Mouse (Mus musculus) ovary, postnatal 36 days (tissue): ENCODE data around the gene Il34.
"Not testable (repeated sequence)": the region's sequence is repeated elsewhere in the genome, so short reads cannot be mapped to it uniquely, and the experiment has no call there.

Experiments used
- DNase-seq: peaks from one replicate; pipeline ENCODE4 v3.0.0; 2022; ENCODE audit warnings: low spot score, mixed read lengths

Gene Il34

DNA sequence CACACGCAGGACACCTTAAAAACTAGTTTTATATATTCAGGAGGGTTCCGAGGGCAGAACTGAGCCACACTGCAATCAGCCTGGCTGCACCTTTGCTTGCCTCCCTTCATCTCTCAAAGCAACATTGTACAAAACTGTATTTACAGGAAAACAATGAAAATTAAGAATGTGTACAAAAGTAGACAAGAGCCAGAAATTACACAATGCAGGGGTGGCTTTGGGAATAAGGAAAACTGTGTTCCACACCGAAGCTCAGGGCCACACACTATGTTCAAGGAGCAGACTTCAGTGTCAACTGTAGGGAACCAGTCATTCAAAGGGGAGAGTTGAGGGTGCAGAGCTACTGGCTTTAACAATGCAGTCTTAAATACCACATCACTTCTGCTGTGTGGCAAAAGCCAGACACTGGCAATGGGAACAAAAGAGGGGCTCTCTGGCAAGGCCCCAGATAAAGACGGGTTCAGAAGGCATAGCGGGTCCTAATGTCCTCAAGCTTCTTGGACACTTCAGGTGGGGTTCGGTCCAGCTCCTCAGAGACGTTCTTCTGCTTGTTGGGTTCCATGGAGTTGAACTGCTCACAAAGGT is 4.8 kb upstream of the Il34 start:
- DNase-seq, result no peak

DNA sequence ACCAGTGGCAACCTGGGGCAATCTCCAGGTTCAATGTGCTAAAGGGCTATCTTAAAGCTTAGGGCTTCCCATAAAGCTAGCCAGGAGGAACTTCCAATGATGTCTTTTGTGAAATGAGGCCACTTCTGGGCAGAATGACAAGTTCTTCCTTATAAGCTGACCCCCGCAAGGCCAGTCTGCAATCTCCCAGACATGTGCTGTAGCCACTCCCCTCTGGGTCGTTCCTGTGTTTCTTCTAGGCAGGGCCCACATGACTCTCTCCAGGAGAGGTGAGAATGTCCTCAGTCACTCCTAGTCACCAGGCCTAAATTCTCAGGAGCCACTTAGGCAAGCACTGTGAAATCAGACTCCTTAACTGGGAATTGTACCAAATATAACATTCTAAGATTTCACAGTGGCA is 4.1 kb upstream of the Il34 start:
- peak; percentile 32 for DNase-seq

DNA sequence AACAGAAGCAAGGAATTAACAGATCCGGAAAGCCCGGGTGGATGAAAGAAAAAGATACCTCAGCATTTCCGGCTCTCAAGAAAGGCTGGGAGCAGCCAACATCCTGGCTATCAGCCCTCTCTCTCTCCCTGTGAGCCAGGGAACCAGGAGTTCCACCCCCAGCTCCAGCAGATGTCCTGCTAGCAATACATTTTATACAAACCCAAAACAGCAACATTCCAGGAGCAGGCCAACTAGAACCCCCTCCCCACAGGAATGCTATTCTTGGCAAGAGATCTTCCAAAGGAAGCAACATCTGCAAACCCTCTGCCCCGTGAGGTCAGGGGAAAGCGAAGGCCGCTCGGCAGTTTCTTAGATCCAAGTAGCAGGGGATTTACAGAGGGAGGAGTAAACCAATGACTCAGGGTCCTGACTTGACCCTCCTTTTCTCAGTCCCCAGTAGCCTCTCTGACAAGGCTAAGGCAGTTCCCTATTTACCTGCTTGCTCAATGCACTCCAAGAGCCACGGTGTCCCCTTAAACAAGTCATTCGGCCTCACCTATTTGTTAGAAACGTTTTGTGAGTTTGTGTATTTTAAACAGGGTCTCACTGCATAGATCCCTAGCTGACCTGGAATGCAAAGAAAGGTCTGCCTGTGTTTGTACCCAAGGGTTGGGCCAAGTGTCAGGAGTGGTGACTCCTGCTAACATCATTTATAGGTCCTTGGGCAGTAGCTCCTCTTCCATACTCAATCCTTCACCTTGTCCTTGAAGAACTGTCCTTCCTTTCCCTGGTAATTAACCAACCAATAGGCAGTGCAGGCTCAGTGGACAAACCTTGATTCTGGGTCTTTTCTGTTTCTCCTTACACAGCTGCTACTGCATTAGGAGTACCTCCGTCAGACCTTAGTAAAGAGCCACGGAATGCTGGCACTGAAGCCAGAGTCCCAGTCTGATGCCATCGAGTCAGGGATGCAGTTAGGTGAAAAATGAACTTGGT is 3.1 kb upstream of the Il34 start:
- DNase-seq, result peak; percentile 26

DNA sequence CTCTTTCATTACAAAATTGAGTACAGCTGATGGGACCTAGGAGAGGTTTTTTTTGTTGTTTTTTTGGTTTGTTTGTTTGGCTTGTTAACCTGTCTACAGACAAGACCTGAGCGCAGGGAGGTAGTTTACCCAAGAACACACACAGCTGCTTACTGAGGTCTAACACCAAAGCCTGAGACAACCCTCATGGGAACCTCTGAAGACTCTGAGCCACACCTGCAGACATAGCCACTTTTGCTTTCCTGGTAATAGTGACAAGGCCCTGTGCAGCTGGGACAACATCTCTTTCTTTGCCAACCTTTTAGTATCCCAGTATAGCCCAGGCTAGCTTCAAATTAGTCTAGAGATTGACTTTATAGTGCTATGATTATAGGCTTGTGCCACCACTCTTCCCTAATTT is 422 bp upstream of the Il34 start:
- DNase-seq, result no peak

DNA sequence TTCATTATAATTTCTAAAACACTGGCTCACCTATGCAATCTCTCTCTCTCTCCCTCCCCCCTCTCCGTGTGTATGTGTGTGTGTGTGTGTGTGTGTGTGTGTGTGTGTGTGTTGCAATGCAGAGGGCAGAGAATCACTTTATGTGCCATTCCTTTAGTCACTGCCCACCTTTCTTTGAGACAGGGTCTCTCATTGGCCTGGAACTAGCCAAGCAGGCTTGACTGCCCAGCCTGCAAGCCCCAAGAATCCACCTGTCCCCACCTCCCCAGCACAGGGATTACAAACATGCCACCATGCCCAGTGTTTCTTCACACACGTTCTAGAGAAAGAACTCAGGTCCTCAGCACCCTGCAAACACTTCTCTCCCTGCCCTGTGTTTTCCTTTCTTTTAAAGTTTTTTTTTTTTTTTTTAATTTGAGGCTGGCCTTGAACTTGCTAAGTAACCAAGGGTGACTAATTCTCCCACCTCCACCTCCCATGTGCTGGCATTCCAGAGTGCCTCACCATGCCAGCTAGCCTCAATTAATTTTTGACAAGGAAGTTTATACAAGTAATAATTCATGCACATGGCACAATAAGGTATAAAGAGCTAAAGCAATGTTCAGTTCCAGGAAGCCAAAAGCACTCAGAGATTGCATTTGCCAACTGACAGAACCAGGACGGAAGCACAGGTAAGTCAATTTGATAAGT is 754 bp downstream of the Il34 start:
- no peak for DNase-seq

DNA sequence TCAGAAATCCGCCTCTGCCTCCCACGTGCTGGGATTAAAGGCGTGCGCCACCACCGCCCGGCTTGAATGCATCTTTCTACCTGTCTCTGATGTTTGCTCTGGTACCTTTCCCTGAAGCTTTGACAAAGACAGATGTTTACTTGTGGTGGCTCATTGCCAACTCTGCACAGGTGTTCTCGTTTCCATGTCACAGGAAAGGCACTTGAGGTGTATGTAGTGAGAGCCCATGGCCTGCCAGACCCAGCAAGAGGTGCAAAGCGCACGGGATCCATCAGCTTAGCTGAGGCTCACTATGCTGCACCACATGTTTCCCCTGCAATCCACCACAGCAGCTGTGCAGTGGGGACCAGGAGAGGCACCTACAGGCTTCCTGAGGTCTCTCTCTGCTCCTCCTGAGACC is 1.9 kb downstream of the Il34 start:
- no peak for DNase-seq

DNA sequence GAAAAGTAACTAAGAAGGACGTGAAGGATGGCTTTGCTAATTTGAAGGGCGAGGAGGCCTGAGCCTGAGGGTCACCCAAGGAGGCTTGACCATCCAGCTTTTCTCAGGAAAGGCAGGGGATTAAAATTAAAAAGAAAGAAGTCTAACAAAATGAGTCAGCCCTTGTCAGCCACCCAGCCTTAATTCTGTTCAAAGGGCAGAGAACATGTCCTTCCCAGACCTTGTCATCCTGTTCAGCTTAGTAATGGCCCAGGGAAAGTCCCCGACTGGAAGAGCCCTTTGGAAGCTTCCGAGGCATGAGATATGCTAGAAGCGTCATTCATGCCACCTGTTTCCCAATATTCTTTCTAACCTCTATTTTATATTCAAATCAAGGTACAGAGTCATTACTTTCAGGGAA is 2.7 kb downstream of the Il34 start:
- DNase-seq, result no peak

DNA sequence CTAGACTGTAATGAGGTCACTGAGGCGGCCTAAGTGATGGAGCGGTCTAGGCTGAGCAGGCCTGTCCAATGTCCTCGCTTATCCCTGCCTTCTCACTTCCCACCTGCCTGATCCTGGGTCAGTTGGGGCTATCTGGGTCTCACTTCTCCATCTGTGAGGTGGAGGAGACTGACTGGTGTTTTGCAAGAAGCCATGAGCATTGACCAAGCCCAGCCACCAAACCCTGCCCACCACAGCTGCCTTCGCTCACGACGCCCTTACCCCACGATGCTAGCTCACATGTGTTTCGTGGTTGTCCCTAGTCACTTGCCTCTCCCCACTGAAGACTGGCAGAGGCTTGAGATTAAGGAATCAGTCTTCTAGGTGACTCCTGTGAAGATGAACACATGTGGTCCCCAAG is 8.6 kb downstream of the Il34 start:
- DNase-seq, result no peak

DNA sequence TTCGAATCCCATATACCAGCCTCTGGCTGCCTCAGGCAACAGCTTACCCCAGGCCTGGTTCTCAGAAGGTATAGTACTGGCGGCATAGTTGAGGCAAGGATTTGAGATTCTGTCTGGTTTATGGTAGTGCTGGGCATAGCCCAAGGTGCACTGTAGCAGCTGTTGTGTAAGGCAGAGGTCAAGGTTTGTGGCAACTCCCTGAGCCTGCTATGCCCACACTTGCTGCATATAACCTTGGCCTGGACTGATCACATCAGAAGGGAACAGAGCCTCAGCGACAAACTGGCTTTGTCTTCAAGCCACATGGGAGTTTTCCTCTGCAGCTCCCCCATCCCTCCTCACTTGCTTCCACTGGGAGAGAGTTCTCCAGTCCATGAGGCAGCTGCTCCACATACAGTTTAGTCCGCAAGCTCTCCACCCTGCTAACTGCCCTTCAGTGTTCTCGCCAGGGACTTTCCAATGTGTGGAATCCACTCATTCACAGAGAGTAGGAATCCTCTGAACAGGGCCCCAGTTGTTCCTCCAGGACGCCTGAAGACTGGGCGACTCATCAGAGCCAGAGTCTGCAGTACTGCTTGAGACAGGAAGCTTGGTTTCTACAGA is 11.3 kb downstream of the Il34 start:
- no peak for DNase-seq

DNA sequence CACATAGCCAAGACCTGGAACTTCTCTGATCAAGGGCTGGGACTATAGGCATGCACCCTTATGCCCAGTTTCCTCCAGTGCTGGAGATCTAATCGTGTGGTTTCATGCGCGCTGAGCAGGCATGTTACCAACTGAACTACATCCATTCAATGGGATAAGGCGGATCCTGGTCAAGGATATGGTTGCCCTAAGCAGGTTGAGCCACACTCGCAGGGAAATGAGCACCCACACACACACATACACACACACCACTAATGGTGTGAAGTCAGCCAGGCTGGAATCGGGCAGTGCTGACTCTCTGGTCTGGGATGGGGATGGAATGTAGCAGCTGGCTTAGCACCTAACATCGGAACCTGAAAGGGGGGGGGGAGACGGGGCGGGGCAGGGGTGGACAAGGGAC is 11.8 kb downstream of the Il34 start:
- DNase-seq, result no peak

DNA sequence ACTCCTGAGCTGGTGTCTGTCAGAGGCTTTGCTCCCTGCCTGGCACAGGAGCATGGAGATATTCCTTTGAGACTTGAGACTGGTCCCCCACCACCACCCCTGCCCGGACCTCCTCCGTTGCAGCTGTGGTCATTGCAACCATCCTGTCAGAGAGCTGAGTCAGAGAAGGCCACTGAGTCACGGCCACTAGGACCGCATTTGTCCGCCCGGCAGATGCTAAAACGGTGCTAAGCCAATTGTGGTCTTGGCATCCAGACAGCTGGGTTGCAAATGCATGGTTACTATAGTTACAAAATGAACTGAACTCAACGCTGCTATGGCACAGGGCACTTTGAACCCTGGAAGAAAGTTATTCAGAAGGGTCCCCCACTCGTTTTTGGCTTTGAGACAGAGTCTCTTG is 12.2 kb downstream of the Il34 start:
- DNase-seq, result no peak

DNA sequence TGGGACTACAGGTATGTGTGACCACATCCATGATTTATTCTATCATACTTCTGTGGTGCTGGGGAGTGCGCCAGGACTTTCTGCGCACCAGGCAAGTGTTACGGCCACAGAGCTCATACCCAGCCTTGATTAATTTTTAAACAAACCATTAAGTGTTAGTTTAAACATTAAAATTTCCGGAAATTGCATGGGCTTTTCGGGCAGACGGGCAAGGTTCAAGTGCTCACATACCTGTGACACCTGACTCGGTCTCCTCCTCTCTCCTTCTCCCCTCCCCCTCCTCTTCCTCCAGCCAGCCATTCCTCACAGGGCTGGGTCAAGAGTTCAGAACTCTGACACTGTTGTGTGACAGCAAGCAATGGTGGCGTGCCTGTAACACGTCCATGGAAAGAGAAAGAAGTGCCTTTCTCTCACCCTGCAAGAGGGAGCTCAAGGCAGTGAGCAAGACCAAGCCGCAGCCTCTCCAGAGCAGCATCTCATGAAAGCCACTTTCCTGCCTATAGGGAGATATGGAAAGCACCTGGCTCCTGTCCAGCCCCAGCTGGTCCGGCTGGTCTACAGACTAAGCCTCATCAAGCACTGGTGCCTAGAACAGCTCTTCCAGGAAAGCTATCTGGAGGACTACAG is 13.0 kb downstream of the Il34 start:
- no peak for DNase-seq

DNA sequence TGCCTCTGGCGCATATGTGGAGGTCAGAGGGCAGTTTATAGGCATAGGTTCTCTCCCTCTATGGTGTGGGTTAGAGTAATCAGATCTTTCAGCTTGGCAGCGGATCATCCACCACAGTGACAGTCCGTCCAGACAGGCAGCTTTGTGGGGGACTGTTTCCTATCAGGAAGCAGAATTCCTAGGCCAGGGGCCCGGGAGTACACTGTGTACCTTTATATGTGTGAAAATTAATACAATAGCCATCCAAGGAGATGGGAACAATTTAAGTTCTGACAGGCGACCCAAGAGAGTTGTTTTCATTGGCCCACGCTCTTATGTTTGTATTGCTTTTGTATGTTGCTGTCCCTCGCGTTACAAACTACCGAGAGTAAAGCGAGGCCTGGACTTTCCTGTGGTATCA is 14.6 kb downstream of the Il34 start:
- no peak for DNase-seq

DNA sequence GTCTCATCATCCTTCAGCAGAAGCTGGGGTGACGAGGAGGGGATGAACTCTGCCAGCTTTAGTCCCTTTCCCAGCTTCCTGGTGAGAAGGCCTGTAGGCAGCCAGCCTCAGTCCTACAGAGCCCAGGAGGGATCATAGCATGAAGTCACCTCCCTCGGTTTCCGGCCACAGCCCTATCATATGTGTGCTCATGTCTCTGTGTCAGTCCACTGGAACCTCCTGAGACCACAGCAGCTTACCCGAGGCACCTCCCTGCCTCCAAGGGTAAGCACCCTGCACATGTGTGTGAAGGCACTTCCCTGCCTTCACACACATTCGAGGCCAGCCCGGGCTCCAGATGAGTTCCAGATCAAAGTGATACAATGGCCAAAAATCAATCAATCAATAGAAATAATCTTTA is 15.5 kb downstream of the Il34 start:
- DNase-seq, result no peak

DNA sequence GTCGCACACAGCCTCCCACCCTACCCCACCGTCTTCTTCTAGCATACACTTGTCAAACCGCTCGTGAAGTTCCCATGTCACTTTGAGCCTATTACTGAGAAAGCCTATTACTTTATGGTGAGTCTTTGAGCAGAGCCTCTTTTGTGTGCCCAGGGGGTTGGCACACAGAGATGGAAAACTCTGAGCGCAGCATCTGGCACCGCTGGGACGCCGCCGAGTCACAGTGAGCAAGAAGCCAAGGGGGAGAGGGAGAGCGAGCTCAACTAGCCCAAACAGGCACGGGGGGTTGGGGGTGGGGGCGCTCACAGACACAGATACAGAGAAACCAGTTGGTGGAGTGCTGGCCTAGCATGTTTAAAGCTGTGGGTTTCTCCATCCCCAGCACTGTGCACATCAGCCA is 16.2 kb downstream of the Il34 start:
- DNase-seq, result no peak

DNA sequence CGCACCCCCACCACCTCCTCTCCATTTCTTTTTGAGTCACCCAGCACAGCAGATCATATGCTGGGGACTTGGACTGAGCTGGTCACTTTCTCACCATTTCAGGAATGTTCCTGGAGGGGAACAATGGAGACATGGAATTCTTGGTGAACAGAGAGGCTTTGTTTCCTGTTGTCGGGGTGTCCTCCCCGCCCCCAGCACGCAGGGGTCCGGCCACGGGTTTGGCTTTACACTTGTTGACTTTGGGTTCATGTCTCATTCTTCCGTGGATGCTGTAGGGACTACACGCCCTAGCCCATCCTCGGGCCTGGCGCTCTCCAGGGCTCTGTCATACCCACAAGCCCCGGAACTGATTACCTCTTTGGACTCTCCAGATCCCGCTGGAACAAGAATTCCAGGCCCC is 16.7 kb downstream of the Il34 start:
- no peak for DNase-seq

DNA sequence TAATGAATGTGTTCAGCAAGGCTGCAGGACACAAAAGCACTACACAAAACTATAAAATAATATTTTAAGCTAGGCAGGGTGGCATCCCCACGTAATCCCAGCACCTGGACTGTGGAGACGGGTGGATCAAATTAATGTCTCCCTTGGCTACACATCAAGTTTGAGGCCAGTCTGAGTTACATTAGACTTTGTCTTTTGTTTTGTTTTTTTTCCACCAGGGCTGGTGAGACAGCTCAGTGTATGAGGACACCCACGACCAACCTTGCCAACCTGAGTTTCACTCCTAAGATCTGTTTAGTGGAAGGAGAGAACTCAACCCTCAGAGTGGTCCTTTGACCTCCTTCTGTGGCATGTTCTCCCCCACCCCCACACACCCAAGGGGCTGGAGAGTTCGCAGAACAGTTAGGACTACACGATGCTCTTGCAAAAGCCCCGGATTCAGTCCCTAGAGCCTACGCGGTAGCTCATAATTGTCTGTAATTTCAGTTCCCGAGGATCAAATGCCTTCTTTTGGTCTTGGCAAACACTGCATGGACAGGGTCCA is 18.2 kb downstream of the Il34 start:
- DNase-seq, result no peak

DNA sequence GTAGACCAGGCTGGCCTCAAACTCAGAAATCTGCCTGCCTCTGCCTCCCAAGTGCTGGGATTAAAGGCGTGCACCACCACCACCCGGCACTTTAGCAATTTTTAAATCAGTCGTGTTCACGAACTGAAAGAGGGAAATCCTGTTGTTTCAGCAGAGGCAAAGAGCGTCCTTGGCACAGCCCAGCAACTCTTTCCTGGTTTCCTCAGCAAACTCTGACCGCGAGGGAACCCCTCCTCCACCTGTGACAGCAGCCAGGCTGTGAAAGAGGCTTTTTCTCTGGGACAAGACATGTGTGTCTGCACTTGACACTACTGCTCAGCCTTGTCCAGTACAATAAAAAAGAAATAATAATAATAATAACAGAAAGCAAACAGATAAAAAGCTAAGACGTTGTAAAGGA is 18.8 kb downstream of the Il34 start:
- no peak for DNase-seq

DNA sequence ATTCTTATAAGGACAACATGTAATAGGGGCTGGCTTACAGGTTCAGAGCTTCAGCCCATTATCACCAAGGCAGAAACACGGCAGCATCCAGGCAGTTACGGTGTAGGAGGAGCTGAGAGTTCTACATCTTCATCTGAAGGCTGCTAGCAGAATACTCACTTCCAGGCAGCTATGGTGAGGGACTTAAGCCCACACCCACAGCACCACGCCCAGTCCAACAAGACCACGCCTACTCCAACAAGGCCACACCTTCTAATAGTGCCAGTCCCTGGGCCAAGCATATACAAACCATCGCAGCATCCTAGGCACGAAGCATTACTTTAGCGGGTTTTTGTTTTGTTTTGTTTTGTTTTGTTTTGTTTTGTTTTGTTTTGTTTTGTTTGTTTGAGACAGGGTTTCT is 19.2 kb downstream of the Il34 start:
- not testable (repeated sequence) for DNase-seq

DNA sequence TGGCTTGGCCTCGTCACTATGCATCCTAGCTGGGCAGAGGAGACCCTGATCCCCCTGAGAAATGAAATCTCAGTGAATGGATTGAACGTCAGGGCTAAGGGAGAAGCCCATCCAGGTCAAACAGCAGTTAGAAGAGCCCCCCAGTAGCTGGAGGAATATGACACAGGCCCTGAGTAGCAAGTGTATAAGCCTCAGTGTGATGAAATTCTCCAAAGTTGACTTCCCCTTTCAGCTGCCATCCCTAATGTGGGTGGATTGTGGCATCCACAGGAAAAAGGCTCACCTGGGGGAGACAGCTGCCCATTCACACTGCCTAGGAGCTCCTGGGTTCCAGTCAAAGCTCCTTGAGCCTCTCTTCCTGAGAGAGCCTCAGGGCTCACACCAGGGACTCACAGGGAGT is 20.4 kb downstream of the Il34 start:
- no peak for DNase-seq

DNA sequence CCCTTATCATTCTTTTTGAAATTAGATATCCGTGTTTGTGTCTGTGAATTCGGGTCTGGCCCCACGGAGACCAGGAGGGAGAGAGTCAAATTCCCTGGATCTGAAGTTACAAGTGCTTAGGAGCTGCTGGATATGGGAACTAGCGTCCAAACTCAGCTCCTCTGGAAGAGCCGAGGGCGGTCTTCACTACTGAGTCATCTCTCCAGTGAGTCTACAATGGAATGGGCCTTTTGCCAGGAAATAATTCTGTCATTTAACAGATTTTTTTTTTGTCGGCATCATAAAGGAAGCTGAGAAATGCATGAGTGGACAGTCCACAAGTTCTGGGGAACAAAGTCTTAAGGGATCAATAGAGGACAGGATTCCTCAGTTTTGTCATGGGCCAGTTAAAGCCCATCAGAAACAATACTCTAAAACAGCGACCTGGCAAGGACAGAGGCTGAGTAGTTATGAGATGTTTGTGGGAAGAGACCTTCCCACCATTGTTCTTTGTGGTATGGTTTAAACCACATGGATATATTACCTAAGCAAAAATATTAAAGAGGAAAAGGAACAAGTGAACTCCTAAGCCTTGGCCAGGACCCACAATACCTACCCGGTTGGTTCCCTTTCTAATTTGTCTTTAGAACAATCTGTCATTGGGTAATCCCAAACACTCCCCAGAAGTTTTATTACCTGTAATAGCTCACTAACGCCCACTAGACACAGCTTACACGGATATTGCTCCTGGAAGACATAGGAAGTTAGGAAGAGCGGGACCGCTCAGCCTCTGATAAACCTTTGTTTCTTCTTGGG is 25.6 kb downstream of the Il34 start:
- no peak for DNase-seq
